Mouse (Mus musculus) midbrain, embryonic 12.5 days (tissue): Measurements from ENCODE around the gene Mob3b. TPM values are rescaled to one million over a fixed set of nuclear protein-coding genes. Genes with fewer than 3 reads are reported as not detected.

ENCODE experiments used
- ATAC-seq: fragments of 200-750 bp; cut with Nextera tagmentation; 2 replicates; pipeline ENCODE4 v1.8.0; 2017; ENCODE audit warnings: low read depth, moderate TSS enrichment, moderate library complexity; ENCODE audit not compliant: low FRiP score
- H3K27ac ChIP-seq: fragments of 300-500 bp; sonication (generic); replicated peaks from 2 replicates; pipeline ENCODE4 v1.5.1; 2016; ENCODE audit warnings: mild to moderate bottlenecking
- H3K27me3 ChIP-seq: fragments of 300-500 bp; sonication (generic); 2 replicates; pipeline ENCODE4 v1.6.1; 2016; ENCODE audit warnings: mild to moderate bottlenecking
- H3K36me3 ChIP-seq: fragments of 300-500 bp; sonication (generic); 2 replicates; pipeline ENCODE4 v1.6.1; 2016
- H3K4me1 ChIP-seq: fragments of 300-500 bp; sonication (generic); 2 replicates; pipeline ENCODE4 v1.6.1; 2016
- H3K4me2 ChIP-seq: fragments of 300-500 bp; sonication (generic); replicated peaks from 2 replicates; pipeline ENCODE4 v1.6.1; 2016; ENCODE audit warnings: mild to moderate bottlenecking, moderate library complexity
- H3K4me3 ChIP-seq: fragments of 300-500 bp; sonication (generic); 2 replicates; pipeline ENCODE4 v1.5.1; 2016; ENCODE audit warnings: mild to moderate bottlenecking
- H3K9ac ChIP-seq: fragments of 300-500 bp; sonication (generic); replicated peaks from 2 replicates; pipeline ENCODE4 v1.6.1; 2016; ENCODE audit warnings: mild to moderate bottlenecking, moderate library complexity
- H3K9me3 ChIP-seq: fragments of 300-500 bp; sonication (generic); 2 replicates; pipeline ENCODE4 v1.6.1; 2016; ENCODE audit warnings: mild to moderate bottlenecking
- WGBS: fragments of 180-500 bp; shearing (Covaris S2); methylation state at CpG from one replicate; pipeline ENCODE4 v1.1.7; 2016; 5-methylcytosine and 5-hydroxymethylcytosine counted together
- polyA plus RNA-seq: library from polyadenylated mRNA; unstranded; fragments of >200 nt; fragmentation: Nextera tagmentation; extraction: Ambion mirVana; gene quantifications from 2 replicates; pipeline ENCODE4 v1.2.1, GENCODE M21; 2016

Gene Mob3b
- polyA plus RNA-seq, 1 experiment from 2014 or later = 28.0 TPM

DNA sequence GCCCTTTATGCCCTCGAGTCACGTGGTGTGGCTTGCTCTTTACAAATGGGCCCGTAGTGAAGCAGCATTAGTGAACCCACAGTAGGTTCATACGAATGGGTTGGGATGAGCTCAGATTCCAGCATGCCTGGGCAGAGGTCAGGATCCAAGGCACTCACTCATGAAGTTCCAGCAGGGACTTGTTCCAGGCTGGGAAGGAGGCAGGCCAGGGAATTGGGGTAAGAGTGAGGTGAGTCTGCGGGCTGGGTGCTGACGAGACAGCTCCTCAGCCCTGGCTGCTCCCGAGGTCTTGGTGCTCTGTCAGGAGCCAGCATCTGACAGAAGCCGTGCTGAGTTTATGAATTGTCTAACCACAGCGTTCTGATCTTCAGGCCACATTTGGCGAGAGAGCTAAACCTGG is 166.2 kb downstream of the Mob3b start:
- Histone ChIP-seq H3K27me3 (no peaks in the 10 kb centered on the region), H3K9me3 (no peaks in the 10 kb centered on the region), H3K4me2 (no peak overlapping the region), H3K27ac (peak overlapping the region; percentile 86; the same call in 1 of the 2 replicates), H3K9ac (no peak overlapping the region), H3K4me1 (peaks cover 36% of the 10 kb centered on the region), H3K4me3 (no peak overlapping the region), H3K36me3 (no peaks in the 10 kb centered on the region)
- no peak for ATAC-seq
- WGBS = 57% methylated on average over 10 of the region's 10 CpGs

DNA sequence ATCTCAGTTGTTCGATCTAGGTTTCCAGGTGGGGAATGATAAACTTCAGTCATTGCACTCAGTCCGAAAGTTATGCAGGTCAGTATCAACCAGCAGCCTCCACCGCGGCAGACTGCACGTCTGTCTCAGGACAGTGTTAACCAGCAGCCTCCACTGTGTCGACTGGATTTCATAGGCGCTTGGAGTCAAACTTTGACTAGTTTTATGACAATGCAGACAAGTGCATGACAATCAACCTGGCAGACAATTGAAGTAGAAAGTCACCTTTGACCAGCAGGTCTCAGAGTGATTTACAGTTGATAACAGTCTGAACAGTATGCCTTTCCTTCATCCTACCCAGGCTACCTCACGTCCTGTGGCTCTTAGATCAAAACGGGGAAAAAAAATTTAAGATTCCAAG is 166.6 kb downstream of the Mob3b start:
- no peak overlapping the region for H3K4me2 ChIP-seq
- no peak overlapping the region for H3K27ac ChIP-seq
- H3K27me3 ChIP-seq = no peaks in the 10 kb centered on the region
- H3K4me1 ChIP-seq = peaks cover 36% of the 10 kb centered on the region
- H3K9ac ChIP-seq = no peak overlapping the region
- WGBS = 85% methylated on average over 9 of the region's 9 CpGs
- no peak for ATAC-seq
- H3K9me3 ChIP-seq = no peaks in the 10 kb centered on the region
- no peaks in the 10 kb centered on the region for H3K36me3 ChIP-seq
- H3K4me3 ChIP-seq = no peak overlapping the region

DNA sequence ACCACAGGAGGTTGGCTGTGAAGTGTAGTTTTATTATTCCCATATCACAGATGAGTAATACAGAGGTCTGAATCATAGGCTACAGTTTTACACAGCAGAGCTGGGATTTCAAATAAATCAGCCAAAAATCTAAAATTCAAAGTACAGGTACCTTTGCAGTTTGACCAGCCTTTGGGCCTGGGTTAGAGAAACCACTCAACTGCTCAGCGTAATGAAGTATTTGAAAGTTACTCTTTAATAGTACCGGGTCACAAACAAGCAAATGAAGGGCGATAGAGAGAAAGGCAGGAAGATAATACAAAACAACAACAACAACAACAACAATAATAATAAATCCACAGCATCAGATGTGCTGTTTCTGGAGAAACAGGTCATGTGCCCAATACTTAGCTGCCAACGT is 169.7 kb downstream of the Mob3b start:
- H3K4me3 ChIP-seq = no peak overlapping the region
- no peaks in the 10 kb centered on the region for H3K36me3 ChIP-seq
- H3K9me3 ChIP-seq = no peaks in the 10 kb centered on the region
- peaks cover 18% of the 10 kb centered on the region for H3K4me1 ChIP-seq
- WGBS = 89% methylated on average over 4 of the region's 4 CpGs
- no peak overlapping the region for H3K4me2 ChIP-seq
- no peak overlapping the region for H3K27ac ChIP-seq
- H3K9ac ChIP-seq = no peak overlapping the region
- H3K27me3 ChIP-seq = no peaks in the 10 kb centered on the region
- ATAC-seq = no peak

DNA sequence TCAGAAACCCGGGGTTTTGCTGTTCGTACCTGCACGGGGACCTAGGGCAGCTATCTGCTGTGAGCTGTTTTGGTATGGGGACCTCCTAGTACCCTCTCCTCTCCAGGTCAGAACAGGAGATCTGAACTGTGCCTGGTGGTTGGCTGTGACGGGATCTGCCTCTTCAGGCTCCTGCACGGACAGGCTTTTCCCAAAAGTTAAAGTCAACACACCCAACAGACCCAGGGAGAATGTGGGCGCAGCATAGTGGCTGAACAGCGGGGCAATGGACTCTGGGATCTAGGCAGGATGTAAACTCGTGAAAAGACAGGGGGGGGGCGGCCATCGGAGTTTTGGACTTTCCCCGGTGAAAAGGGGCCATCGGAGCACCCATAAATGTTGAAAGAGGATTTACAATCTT is 170.2 kb downstream of the Mob3b start:
- H3K27ac ChIP-seq = no peak overlapping the region
- peaks cover 13% of the 10 kb centered on the region for H3K4me1 ChIP-seq
- H3K27me3 ChIP-seq = no peaks in the 10 kb centered on the region
- no peak for ATAC-seq
- no peak overlapping the region for H3K4me3 ChIP-seq
- no peaks in the 10 kb centered on the region for H3K9me3 ChIP-seq
- H3K9ac ChIP-seq = no peak overlapping the region
- H3K4me2 ChIP-seq = no peak overlapping the region
- no peaks in the 10 kb centered on the region for H3K36me3 ChIP-seq
- WGBS = 89% methylated on average over 12 of the region's 12 CpGs

DNA sequence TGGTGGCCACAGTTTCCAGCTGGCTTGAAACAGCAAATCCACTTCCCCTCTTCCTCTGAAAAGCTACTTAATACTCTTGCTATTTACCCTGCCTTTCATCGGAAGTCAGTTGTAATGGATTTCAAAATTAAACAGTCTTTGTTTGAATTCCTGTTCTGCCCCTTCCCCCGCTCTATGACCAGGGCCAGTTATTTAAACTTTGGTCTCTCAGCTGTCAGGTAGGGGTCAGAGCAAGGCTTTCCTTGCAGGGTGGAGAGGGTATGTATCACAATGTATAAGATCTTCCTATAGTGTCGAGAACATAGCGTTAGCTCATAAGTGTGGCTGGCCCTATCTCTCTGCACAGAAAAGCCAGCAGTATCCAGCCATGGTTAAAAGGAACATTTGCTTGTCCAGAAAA is 170.6 kb downstream of the Mob3b start:
- Histone ChIP-seq H3K27ac (no peak overlapping the region), H3K9me3 (no peaks in the 10 kb centered on the region), H3K4me3 (no peak overlapping the region), H3K9ac (no peak overlapping the region), H3K4me2 (no peak overlapping the region), H3K27me3 (no peaks in the 10 kb centered on the region), H3K4me1 (peaks cover 12% of the 10 kb centered on the region; the same call in 1 of the 2 replicates), H3K36me3 (no peaks in the 10 kb centered on the region)
- 73% methylated on average over 4 of the region's 4 CpGs for WGBS
- ATAC-seq = no peak

DNA sequence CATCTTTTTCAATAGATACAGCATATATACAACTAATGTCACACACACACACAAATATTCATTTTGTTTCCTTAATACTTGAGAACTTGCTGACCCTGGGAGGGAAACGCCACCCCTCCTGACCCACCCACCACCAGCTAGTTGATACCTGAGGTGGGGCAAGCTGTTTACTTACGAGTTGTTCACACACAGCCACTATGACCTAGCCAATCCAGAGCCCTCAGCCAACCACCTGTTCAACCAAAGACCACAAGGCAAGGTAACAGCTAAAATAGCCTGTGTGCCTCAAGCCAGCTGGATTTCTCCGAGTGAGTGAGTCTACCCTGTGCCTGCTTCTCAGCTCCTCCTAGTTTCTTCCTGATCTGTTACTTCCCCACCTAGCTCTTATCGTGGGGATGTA is 172.9 kb downstream of the Mob3b start:
- no peak overlapping the region for H3K9ac ChIP-seq
- H3K27me3 ChIP-seq = no peaks in the 10 kb centered on the region
- no peak overlapping the region for H3K27ac ChIP-seq
- H3K4me2 ChIP-seq = no peak overlapping the region
- H3K9me3 ChIP-seq = no peaks in the 10 kb centered on the region
- 93% methylated on average over 4 of the region's 4 CpGs for WGBS
- ATAC-seq = no peak
- H3K36me3 ChIP-seq = no peaks in the 10 kb centered on the region
- peaks cover 14% of the 10 kb centered on the region; the same call in 1 of the 2 replicates for H3K4me1 ChIP-seq
- no peak overlapping the region for H3K4me3 ChIP-seq

DNA sequence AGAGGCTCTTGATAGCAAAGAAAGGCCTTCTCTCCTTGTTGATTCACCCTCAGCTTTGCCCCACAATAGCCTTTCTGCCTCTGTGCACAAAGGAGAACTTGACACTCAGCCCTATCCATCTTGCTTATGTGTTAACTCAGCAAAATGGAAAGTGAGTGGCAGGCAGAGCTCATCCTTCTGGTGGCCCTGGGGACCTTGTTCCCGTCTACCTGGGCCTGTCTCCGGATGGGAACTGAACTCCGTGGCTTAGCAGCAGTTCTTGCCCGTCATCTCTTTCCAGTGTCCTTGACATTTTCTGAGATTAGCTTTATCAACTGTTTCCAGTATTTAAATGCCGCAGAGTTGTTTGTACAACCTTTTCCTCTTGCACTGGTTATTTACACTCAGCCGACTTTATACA is 173.8 kb downstream of the Mob3b start:
- Histone ChIP-seq H3K9me3 (no peaks in the 10 kb centered on the region), H3K27ac (no peak overlapping the region), H3K4me3 (no peak overlapping the region), H3K9ac (no peak overlapping the region), H3K27me3 (no peaks in the 10 kb centered on the region), H3K36me3 (no peaks in the 10 kb centered on the region), H3K4me1 (peaks cover 14% of the 10 kb centered on the region; the same call in 1 of the 2 replicates), H3K4me2 (no peak overlapping the region)
- ATAC-seq = no peak
- 87% methylated on average over 6 of the region's 6 CpGs for WGBS

DNA sequence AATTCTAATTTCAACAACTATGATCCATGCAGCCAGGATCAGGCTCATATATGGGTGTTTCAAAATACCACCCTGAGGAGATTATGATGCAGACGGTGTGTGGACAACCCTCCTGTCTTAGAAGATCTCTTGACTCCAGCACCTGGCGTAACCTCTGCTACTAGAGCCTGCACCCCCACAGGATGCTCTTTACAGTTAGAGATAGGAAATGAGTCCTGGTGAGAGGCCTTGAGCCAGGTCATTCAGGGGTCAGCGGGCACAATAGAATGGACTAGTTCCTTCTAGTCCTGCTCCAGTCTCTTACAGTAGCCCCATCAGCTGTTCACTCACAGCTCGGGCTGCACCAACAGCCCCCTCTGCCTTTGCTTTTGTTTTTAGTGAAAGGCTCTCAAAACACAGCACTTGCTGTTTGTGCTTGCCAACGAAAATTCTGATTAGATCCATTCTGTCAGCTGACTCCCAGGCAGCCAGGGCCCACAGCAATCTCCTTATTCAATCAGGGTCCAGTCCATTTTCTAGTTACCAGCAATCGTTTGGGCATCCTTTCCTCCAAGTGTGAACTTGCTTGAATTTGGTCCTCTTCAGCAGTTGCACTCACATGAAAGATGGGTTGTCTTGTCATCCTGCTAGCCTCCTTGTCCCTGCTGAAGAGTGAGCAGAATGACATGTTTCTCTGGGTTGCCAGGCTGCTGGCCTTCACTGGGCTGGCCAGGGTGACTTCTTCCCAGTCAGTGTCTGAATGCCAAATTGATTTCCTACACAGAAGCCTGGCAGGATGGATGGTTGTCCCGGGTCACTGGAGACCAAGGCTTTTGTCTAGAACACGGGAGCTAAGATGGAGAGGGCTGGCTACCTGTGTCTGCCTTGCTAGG is 175.7 kb downstream of the Mob3b start:
- Histone ChIP-seq H3K4me2 (no peak overlapping the region), H3K4me1 (peaks cover 14% of the 10 kb centered on the region; the same call in 1 of the 2 replicates), H3K9ac (no peak overlapping the region), H3K27ac (no peak overlapping the region), H3K27me3 (no peaks in the 10 kb centered on the region), H3K36me3 (no peaks in the 10 kb centered on the region), H3K9me3 (no peaks in the 10 kb centered on the region), H3K4me3 (no peak overlapping the region)
- no peak for ATAC-seq
- 74% methylated on average over 8 of the region's 8 CpGs for WGBS

DNA sequence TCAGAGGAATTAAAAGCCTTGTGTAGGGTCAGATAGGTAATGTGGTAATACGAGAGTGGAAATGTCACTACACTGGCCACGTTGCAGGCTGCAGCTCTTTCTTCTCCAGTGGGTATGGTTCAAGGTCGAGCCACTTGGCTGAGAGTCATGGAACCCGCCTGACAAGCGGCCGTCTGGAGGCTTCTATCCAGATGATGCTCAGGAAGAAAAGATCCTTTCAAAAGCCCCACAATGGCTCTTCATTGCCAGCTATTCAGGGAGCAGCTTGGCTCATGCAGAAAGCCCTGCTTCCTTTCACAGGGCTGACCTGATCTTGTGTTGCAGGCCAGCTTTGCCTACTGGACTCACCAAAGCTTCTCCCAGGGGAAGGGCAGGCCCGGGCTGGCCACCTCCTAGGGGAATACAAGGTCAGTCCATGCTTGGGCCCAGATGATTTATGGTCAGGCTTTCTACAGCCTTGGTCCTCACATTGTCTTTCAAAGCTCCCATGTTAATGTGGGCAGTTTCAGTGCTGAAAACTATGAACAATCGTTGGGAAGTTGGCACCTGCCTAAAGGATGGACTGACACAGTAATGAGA is 176.7 kb downstream of the Mob3b start:
- H3K27ac ChIP-seq = no peak overlapping the region
- no peak overlapping the region for H3K4me2 ChIP-seq
- no peak overlapping the region for H3K4me3 ChIP-seq
- ATAC-seq = no peak
- H3K9me3 ChIP-seq = no peaks in the 10 kb centered on the region
- no peak overlapping the region for H3K9ac ChIP-seq
- H3K4me1 ChIP-seq = peaks cover 14% of the 10 kb centered on the region; the same call in 1 of the 2 replicates
- WGBS = 63% methylated on average over 8 of the region's 8 CpGs
- no peaks in the 10 kb centered on the region for H3K36me3 ChIP-seq
- H3K27me3 ChIP-seq = no peaks in the 10 kb centered on the region

DNA sequence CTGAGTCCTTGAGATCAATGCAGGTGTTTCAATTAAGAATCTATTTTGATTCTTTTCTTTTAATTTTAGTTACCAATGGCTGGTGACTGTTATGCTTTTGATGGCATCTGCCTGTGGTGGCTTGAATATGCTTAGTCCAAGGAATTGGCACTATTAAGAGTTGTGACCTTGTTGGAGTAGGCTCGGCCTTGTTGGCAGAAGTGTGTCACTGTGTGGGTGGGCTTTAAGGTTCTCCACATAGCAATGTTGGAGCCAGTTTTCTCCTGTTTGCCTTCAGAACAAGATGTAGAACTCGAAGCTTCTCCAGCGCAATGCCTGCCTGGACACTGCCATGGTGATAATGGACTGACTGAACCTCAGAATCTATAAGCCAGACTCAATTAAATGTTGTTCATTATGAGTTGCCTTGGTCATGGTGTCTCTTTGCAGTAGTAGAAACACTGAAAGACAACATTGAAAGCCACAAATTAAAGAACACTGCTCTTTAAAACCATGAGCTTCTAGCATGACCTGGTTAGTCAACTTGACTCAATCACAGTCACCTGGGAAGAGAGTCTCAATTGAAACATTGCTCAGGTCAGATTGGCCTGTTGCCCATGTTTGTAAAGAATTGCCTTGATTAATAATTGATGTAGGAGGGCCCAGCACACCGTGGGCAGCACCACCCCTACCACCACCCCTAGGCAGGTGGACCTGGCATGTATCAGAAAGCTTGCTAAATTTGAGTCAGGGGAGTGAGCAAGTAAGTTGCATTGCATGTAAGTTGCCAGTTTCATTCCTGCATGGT is 180.2 kb downstream of the Mob3b start:
- WGBS = 90% methylated on average over 4 of the region's 4 CpGs
- Histone ChIP-seq H3K4me2 (no peak overlapping the region), H3K27ac (no peak overlapping the region), H3K4me1 (peaks cover 14% of the 10 kb centered on the region; the same call in 1 of the 2 replicates), H3K9ac (no peak overlapping the region), H3K36me3 (no peaks in the 10 kb centered on the region), H3K9me3 (no peaks in the 10 kb centered on the region), H3K4me3 (no peak overlapping the region), H3K27me3 (no peaks in the 10 kb centered on the region)
- no peak for ATAC-seq

DNA sequence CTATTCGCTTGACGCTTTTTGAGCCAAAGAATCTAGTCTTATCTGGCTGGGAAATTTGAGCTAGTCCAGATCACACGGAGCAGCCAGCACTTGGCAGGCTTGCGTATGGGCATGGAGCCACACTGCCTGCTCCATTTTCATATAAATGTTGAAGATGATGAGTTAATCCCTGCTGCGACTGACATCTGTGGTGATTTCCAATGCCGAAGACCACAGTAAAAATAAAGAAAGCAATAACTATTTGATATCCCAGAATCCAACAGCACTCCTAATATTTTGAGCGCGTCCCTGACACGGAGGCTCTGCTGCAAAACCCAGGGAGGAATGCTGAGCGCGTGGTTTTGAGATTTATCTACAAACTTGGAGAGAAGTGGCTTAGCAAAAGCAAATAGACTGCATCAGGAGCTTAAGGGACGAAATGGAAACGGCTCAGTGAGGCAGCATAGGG is 180.9 kb downstream of the Mob3b start:
- no peak overlapping the region for H3K9ac ChIP-seq
- no peak for ATAC-seq
- whole genome bisulfite sequencing = 89% methylated on average over 13 of the region's 13 CpGs
- H3K4me1 ChIP-seq = peaks cover 8% of the 10 kb centered on the region; the same call in 1 of the 2 replicates
- no peaks in the 10 kb centered on the region for H3K36me3 ChIP-seq
- H3K4me2 ChIP-seq = no peak overlapping the region
- no peak overlapping the region for H3K27ac ChIP-seq
- no peaks in the 10 kb centered on the region for H3K9me3 ChIP-seq
- no peak overlapping the region for H3K4me3 ChIP-seq
- no peaks in the 10 kb centered on the region for H3K27me3 ChIP-seq

DNA sequence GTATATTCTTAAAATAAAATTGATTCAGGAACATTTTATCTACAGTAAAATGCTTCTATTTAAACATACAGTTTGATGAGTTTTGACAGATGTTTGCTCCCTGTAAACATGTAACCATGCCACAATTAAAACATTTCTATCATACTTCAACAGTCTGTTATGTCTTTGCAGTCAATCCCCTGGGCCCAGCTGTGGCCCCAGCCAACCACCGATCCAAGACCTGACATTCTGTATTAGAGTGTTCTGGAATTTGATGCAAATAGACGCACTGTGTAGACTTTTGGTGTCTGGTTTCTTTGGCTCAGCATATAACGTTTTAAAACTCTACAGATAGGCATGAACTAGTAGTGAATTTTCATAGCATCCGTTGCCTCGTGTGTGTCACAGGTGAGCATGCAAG is 182.5 kb downstream of the Mob3b start:
- Histone ChIP-seq H3K4me3 (no peak overlapping the region), H3K27me3 (no peaks in the 10 kb centered on the region), H3K4me2 (no peak overlapping the region), H3K27ac (no peak overlapping the region), H3K9me3 (no peaks in the 10 kb centered on the region), H3K9ac (no peak overlapping the region), H3K4me1 (no peaks in the 10 kb centered on the region), H3K36me3 (no peaks in the 10 kb centered on the region)
- WGBS = 88% methylated on average over 5 of the region's 5 CpGs
- ATAC-seq = no peak
